In the genomic region with DNA sequence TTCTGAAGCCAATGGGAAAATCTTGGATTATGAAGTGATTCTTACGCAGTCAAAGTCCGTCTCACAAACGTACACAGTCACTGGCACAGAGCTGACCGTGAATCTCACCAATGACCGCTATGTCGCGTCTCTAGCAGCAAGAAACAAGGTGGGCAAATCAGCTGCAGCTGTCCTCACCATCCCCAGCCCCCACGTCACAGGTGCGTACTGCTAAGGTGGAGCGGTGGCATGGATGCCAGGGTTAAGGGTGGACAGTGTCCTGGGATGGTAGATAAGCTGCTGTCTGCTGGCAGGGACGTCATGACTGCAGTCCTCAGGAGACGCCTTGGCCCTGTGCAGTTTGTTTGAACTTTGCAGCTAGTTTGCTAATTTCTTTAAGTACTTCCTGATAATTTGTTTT, we compare ENCODE assay signal across 20 mouse cellular contexts. TPM values are rescaled to one million over a fixed set of nuclear protein-coding genes. Genes with fewer than 3 reads are reported as not detected.
DNase-seq lines count a peak whose midpoint lies in the region; ATAC-seq and TF ChIP-seq lines count a peak whose summit lies in the region.
"Had no signal": no experiment of that assay in that cellular context is flagged by ENCODE, and none has a peak within 500 bp of the region (broad histone marks: within the 10 kb centered on the region; RNA-seq: fewer than 3 reads in every experiment).

No protein-coding gene starts in this region.

- ATAC-seq in liver, embryonic 11.5 days (replicated peaks; ENCODE audit: low FRiP score) = no peak
- ATAC-seq: forebrain, embryonic 13.5 days; forebrain, embryonic 15.5 days had no signal

- H3K9ac ChIP-seq in liver, embryonic 11.5 days (ENCODE audit: low read depth, low read length) = no peak overlapping the region
- H3K9ac ChIP-seq: embryonic facial prominence, embryonic 12.5 days; forebrain, embryonic 13.5 days; forebrain, embryonic 15.5 days had no signal

- no peaks in the 10 kb centered on the region for H3K27me3 ChIP-seq in heart, embryonic 10.5 days (ENCODE audit: insufficient read depth, poor library complexity, severe bottlenecking)
- no peaks in the 10 kb centered on the region for H3K27me3 ChIP-seq in limb, embryonic 10.5 days (ENCODE audit: low read depth, poor library complexity, severe bottlenecking)
- no peaks in the 10 kb centered on the region for H3K27me3 ChIP-seq in myocyte (ENCODE audit: control insufficient read depth, insufficient read depth, insufficient read length)
- H3K27me3 ChIP-seq in liver, embryonic 11.5 days (replicated peaks; ENCODE audit: control insufficient read depth, insufficient read depth, low read length) = no peaks in the 10 kb centered on the region
- H3K27me3 ChIP-seq: embryonic facial prominence, embryonic 12.5 days; forebrain, embryonic 13.5 days; forebrain, embryonic 15.5 days had no signal

- H3K36me3 ChIP-seq in heart, embryonic 10.5 days = peaks cover 88% of the 10 kb centered on the region
- H3K36me3 ChIP-seq in limb, embryonic 10.5 days = peaks cover 85% of the 10 kb centered on the region
- H3K36me3 ChIP-seq in myocyte (ENCODE audit: control insufficient read depth, insufficient read depth) = peaks cover 85% of the 10 kb centered on the region
- peaks cover 18% of the 10 kb centered on the region; the same call in 1 of the 2 replicates for H3K36me3 ChIP-seq in liver, embryonic 11.5 days (ENCODE audit: control insufficient read depth, insufficient read depth, low read length)

- intact Hi-C loops in heart, postnatal 25 days (cut with DNase I) = no loop called here

- no peak overlapping the region for H3ac ChIP-seq in myocyte (ENCODE audit: control insufficient read depth, insufficient read length)

- H3K79me2 ChIP-seq in myocyte (ENCODE audit: control insufficient read depth, insufficient read depth) = no peaks in the 10 kb centered on the region

- 94% methylated on average over 12 of the region's 12 CpGs for WGBS in heart, embryonic 10.5 days
- WGBS in limb, embryonic 10.5 days = 94% methylated on average over 12 of the region's 12 CpGs
- WGBS in liver, embryonic 11.5 days = 90% methylated on average over 12 of the region's 12 CpGs

- peak; percentile 28 for TF ChIP-seq POLR2A in myocyte (IDR thresholded peaks at IDR 0.05; ENCODE audit: insufficient read length, low read depth)

- peaks cover 10% of the 10 kb centered on the region; the same call in 1 of the 2 replicates for H3K4me1 ChIP-seq in heart, embryonic 10.5 days
- peaks cover 4% of the 10 kb centered on the region for H3K4me1 ChIP-seq in limb, embryonic 10.5 days
- H3K4me1 ChIP-seq in liver, embryonic 11.5 days (replicated peaks; ENCODE audit: control insufficient read depth, insufficient read depth, low read length) = no peaks in the 10 kb centered on the region; the same call in 1 of the 2 replicates
- H3K4me1 ChIP-seq: embryonic facial prominence, embryonic 10.5 days; embryonic facial prominence, embryonic 12.5 days; forebrain, embryonic 13.5 days; forebrain, embryonic 15.5 days had no signal

- H3K9me3 ChIP-seq in heart, embryonic 10.5 days = no peaks in the 10 kb centered on the region
- no peaks in the 10 kb centered on the region for H3K9me3 ChIP-seq in limb, embryonic 10.5 days (replicated peaks)
- no peaks in the 10 kb centered on the region for H3K9me3 ChIP-seq in liver, embryonic 11.5 days (ENCODE audit: control insufficient read depth, low read length)
- H3K9me3 ChIP-seq: embryonic facial prominence, embryonic 10.5 days; embryonic facial prominence, embryonic 12.5 days; forebrain, embryonic 13.5 days; forebrain, embryonic 15.5 days had no signal

- no peak overlapping the region for H3K4me3 ChIP-seq in heart, embryonic 10.5 days
- no peak overlapping the region for H3K4me3 ChIP-seq in limb, embryonic 10.5 days
- H3K4me3 ChIP-seq in myocyte = no peak overlapping the region
- no peak overlapping the region for H3K4me3 ChIP-seq in liver, embryonic 11.5 days (ENCODE audit: low read depth, low read length)
- H3K4me3 ChIP-seq: embryonic facial prominence, embryonic 10.5 days; embryonic facial prominence, embryonic 12.5 days; forebrain, embryonic 13.5 days; forebrain, embryonic 15.5 days had no signal

- DNase-seq in heart, embryonic 10.5 days (ENCODE audit: low spot score) = peak; percentile 70
- DNase-seq in heart, postnatal 25 days (ENCODE audit: low spot score) = no peak
- peak; percentile 14 for DNase-seq in kidney, adult 9 months
- DNase-seq in kidney, postnatal 25 days = no peak
- DNase-seq in limb, embryonic 10.5 days (ENCODE audit: low spot score) = peak; percentile 15
- no peak for DNase-seq in cerebellum, adult 11 months
- DNase-seq in liver, embryonic 11.5 days (ENCODE audit: low spot score) = no peak
- DNase-seq: adrenal gland, adult 2 months; adrenal gland, postnatal 10 days; adrenal gland, postnatal 25 days; cerebellum, adult 11-12 months; cerebellum, adult 2 months; cerebellum, adult 9-10 months; cerebellum, postnatal 10 days; cerebellum, postnatal 25 days had no signal

- H3K4me2 ChIP-seq in myocyte (ENCODE audit: low read depth) = no peak overlapping the region
- no peak overlapping the region for H3K4me2 ChIP-seq in liver, embryonic 11.5 days
- H3K4me2 ChIP-seq: embryonic facial prominence, embryonic 12.5 days; forebrain, embryonic 13.5 days; forebrain, embryonic 15.5 days had no signal

- H3K27ac ChIP-seq in heart, embryonic 10.5 days = no peak overlapping the region
- no peak overlapping the region for H3K27ac ChIP-seq in limb, embryonic 10.5 days
- H3K27ac ChIP-seq in liver, embryonic 11.5 days (ENCODE audit: low read depth, low read length) = no peak overlapping the region
- H3K27ac ChIP-seq: embryonic facial prominence, embryonic 10.5 days; embryonic facial prominence, embryonic 12.5 days; forebrain, embryonic 13.5 days; forebrain, embryonic 15.5 days had no signal

TF ChIP-seq in myocyte, 11 proteins besides CTCF, POLR2A, EP300 and RAD21:
- peak; percentile 56 for TF ChIP-seq POLR2AphosphoS2 (IDR thresholded peaks at IDR 0.05; ENCODE audit: insufficient read length, low read depth)
- TF ChIP-seq CEBPB (IDR thresholded peaks at IDR 0.05; ENCODE audit: insufficient read depth, poor library complexity, severe bottlenecking) = no peak

RNA-seq across cellular contexts. Expression of a gene that starts 30.7 kb away (rescaled TPM):
- polyA plus RNA-seq in heart, embryonic 10.5 days (2016; fragmentation: Nextera tagmentation; extraction: Ambion mirVana) = 32.3 and 55.6 TPM in 2 replicates
- 100 to 1,000 TPM; 181 to 216 TPM for total RNA-seq in heart, postnatal 25 days (2021)
- 16.1 and 21.3 TPM in 2 replicates for polyA plus RNA-seq in limb, embryonic 10.5 days (2016; fragmentation: Nextera tagmentation; extraction: Ambion mirVana)
- polyA plus RNA-seq in myocyte (2012; fragmentation: generic; extraction: Trizol) = 50.6 TPM
- polyA plus RNA-seq in liver, embryonic 11.5 days (2014; fragmentation: Nextera tagmentation; extraction: Ambion mirVana) = 12.4 and 14.0 TPM in 2 replicates

Comparison
In these comparisons a context has a peak if more than half of its experiments do, and no peak if none do; other contexts are left out.
1. DNase-seq: peak in heart, embryonic 10.5 days (single experiment), kidney, adult 9 months (single experiment) and limb, embryonic 10.5 days (single experiment); none in heart, postnatal 25 days (single experiment), kidney, postnatal 25 days (0 of 2), cerebellum, adult 11 months (single experiment) and liver, embryonic 11.5 days (single experiment).